Mouse (Mus musculus) embryonic facial prominence, embryonic 13.5 days (tissue): ENCODE results near the gene Ankra2. TPM values are rescaled to one million over a fixed set of nuclear protein-coding genes. Genes with fewer than 3 reads are reported as not detected.

Experiments used
- ATAC-seq: fragments of 200-750 bp; cut with Nextera tagmentation; 2 replicates; pipeline ENCODE4 v1.8.0; 2017; ENCODE audit warnings: low read depth; ENCODE audit not compliant: insufficient number of reproducible peaks, insufficient read depth, low FRiP score, low TSS enrichment
- H3K27ac ChIP-seq: fragments of 300-500 bp; sonication (generic); 2 replicates; pipeline ENCODE4 v1.5.1; 2015; ENCODE audit warnings: moderate library complexity, mild to moderate bottlenecking, inconsistent platforms
- H3K27me3 ChIP-seq: fragments of 300-500 bp; sonication (generic); 2 replicates; pipeline ENCODE4 v1.6.1; 2015; ENCODE audit warnings: mild to moderate bottlenecking, inconsistent platforms
- H3K36me3 ChIP-seq: fragments of 300-500 bp; sonication (generic); 2 replicates; pipeline ENCODE4 v1.6.1; 2015; ENCODE audit warnings: mild to moderate bottlenecking, inconsistent platforms
- H3K4me1 ChIP-seq: fragments of 300-500 bp; sonication (generic); 2 replicates; pipeline ENCODE4 v1.6.1; 2015; ENCODE audit warnings: inconsistent platforms
- H3K4me2 ChIP-seq: fragments of 300-500 bp; sonication (generic); 2 replicates; pipeline ENCODE4 v1.6.1; 2015; ENCODE audit warnings: moderate library complexity, mild to moderate bottlenecking, inconsistent platforms
- H3K4me3 ChIP-seq: fragments of 300-500 bp; sonication (generic); 2 replicates; pipeline ENCODE4 v1.5.1; 2015; ENCODE audit warnings: mild to moderate bottlenecking, inconsistent platforms
- H3K9ac ChIP-seq: fragments of 300-500 bp; sonication (generic); 2 replicates; pipeline ENCODE4 v1.6.1; 2015; ENCODE audit warnings: mild to moderate bottlenecking, inconsistent platforms
- H3K9me3 ChIP-seq: fragments of 300-500 bp; sonication (generic); 2 replicates; pipeline ENCODE4 v1.6.1; 2016; ENCODE audit warnings: inconsistent platforms
- WGBS: fragments of 180-500 bp; shearing (Covaris S2); methylation state at CpG from one replicate; pipeline ENCODE4 v1.1.7; 2015; ENCODE audit warnings: mixed read lengths; 5-methylcytosine and 5-hydroxymethylcytosine counted together
- polyA plus RNA-seq: library from polyadenylated mRNA; unstranded; fragments of >200 nt; fragmentation: Nextera tagmentation; extraction: Ambion mirVana; gene quantifications from 2 replicates; pipeline ENCODE4 v1.2.1, GENCODE M21; 2015

Gene Ankra2
- polyA plus RNA-seq, 1 experiment from 2014 or later = 24.9 TPM

DNA sequence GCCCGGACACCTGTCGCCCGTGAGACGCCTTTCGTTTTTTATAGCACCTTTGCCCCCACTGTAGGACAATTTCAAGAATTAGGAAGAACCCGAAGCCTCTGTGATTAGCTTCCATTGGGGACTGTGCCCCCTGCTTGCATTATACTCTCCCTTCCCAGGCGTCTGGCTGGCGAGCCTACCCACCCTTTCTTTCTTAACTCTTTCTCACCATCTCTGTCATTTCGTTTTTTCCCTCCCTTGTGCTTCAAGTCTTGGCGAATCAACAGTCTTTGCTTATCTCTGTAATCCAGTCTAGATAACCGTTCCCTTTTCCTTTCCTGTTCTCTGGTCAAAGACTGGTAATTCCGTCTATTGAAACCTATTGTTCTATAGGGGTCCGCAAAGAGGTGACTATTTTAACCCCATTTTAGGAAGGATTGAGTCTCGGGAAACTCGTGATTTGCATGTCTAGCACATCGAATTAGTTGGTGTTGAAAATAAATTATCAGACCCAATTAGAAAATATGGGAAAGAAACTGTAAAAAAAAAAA lies 649 bp downstream of the Ankra2 start:
- no peaks in the 10 kb centered on the region for H3K27me3 ChIP-seq
- peak overlapping the region; percentile 90 for H3K4me2 ChIP-seq
- peak overlapping the region; percentile 83 for H3K9ac ChIP-seq
- peak overlapping the region; percentile 90 for H3K27ac ChIP-seq
- no peaks in the 10 kb centered on the region for H3K9me3 ChIP-seq
- peak; percentile 50; the same call in 1 of the 2 replicates for ATAC-seq
- peaks cover 17% of the 10 kb centered on the region for H3K4me1 ChIP-seq
- peaks cover 29% of the 10 kb centered on the region for H3K36me3 ChIP-seq
- H3K4me3 ChIP-seq = peak overlapping the region; percentile 88
- WGBS = 1% methylated on average over 16 of the region's 16 CpGs

DNA sequence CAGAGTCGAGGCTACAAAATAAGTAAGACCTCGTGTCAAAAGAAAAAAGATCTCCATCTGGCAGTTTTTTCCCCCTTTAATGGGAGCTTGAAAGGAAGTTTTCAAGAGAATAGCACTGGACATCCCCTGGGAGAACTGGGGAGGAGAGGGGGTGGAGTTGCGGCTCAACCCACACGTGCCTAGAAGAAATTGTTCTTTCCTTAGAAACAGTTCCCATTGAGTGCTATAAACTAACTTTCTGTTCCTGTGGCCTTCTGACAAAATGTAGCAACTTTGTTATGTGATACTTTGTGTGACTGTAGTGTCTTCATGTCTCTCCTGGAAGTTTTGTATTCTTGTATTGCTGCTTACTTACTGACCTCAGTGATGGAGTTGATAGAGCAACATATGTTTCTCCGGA lies 1.2 kb downstream of the Ankra2 start:
- Histone ChIP-seq H3K4me3 (peak overlapping the region; percentile 88), H3K4me2 (peak overlapping the region; percentile 90), H3K9ac (peak overlapping the region; percentile 83), H3K27me3 (no peaks in the 10 kb centered on the region), H3K9me3 (no peaks in the 10 kb centered on the region), H3K27ac (no peak overlapping the region), H3K4me1 (peaks cover 17% of the 10 kb centered on the region), H3K36me3 (peaks cover 31% of the 10 kb centered on the region)
- no peak for ATAC-seq
- 41% methylated on average over 5 of the region's 5 CpGs for WGBS

DNA sequence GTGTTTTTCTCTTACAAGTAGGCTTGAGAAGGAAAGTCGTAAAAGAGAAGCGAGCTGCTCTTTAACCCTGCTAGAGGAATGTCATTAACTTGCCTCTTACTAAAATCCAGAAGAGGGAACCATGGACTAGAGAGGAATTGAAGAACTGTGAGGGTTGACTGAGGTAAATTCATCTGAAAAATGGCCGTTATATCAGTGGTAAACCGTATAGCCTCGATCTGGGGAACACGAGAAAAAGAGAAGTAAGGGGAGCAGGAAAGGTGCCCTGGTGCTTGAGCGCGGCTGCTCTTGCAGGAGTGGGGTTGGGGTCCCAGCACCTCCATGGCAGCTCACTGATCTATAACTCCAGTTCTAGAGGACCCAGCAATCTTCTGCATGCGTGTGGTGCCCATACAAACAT lies 11.1 kb downstream of the Ankra2 start:
- Histone ChIP-seq H3K4me2 (no peak overlapping the region), H3K27me3 (no peaks in the 10 kb centered on the region), H3K4me1 (no peaks in the 10 kb centered on the region), H3K9ac (no peak overlapping the region), H3K4me3 (no peak overlapping the region), H3K9me3 (no peaks in the 10 kb centered on the region), H3K27ac (no peak overlapping the region), H3K36me3 (peaks cover 53% of the 10 kb centered on the region)
- ATAC-seq = no peak
- 87% methylated on average over 9 of the region's 9 CpGs for WGBS

DNA sequence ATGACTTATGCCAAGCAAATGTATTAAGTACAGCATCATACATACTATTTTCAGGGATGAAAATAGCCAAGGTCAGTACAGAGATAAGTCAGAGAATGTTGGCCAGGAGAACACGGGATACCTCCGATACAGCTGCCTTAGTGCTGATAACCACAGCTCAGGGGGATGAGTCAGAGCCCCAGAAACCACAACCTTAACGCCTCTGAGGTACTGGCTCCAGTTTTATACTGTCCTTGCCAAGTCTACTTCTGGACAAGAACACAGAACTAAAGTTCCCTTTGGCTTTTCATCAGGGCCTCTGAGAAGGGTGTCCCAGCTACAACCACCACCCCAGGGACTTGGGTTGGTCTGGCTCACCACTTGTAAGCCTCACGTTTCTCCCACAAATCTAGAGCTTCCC lies 12.8 kb downstream of the Ankra2 start:
- H3K4me2 ChIP-seq = no peak overlapping the region
- no peak overlapping the region for H3K27ac ChIP-seq
- H3K4me3 ChIP-seq = no peak overlapping the region
- no peaks in the 10 kb centered on the region for H3K27me3 ChIP-seq
- H3K9ac ChIP-seq = no peak overlapping the region
- peaks cover 41% of the 10 kb centered on the region for H3K36me3 ChIP-seq
- WGBS = 85% methylated on average over 4 of the region's 4 CpGs
- H3K9me3 ChIP-seq = no peaks in the 10 kb centered on the region
- no peak for ATAC-seq
- no peaks in the 10 kb centered on the region for H3K4me1 ChIP-seq

DNA sequence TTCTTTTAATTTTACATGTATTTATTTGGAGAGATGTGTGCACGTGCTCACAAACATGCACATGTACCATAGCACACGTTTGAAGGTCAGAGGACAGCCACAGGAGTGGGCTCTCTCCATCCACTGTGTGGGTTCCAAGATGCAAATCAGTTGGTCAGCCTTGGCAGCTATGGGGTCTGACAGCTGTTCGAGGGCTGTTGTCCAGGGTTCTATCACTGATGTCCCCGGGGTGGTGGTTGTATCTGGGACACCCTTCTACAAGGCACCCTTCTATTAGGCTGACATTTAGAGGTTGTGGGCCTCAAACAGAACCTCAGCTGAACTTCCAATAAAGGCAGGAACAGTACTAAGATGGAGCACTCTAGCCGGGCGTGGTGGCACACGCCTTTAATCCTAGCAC lies 13.4 kb downstream of the Ankra2 start:
- WGBS = 88% methylated on average over 7 of the region's 7 CpGs
- Histone ChIP-seq H3K4me2 (no peak overlapping the region), H3K27me3 (no peaks in the 10 kb centered on the region), H3K4me3 (no peak overlapping the region), H3K36me3 (peaks cover 35% of the 10 kb centered on the region), H3K9ac (no peak overlapping the region), H3K27ac (no peak overlapping the region), H3K4me1 (no peaks in the 10 kb centered on the region), H3K9me3 (no peaks in the 10 kb centered on the region)
- ATAC-seq = no peak

DNA sequence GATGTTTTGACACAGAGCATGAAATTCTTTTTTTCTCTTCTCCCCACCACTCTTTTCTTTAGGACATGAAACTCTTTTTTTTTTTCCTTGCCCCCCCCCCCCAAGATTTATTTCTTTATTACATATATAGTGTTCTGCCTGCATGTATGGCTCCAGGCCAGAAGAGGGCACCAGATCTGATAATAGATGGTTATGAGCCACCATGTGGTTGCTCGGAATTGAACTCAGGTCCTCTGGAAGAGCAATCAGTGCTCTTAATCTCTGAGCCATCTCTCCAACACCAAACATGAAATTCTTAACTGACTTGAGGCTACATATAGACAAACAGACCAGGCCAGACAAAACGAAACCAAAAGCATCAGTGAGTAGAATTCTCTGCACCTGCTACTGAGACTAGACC lies 14.6 kb downstream of the Ankra2 start:
- Histone ChIP-seq H3K4me1 (no peaks in the 10 kb centered on the region), H3K27ac (no peak overlapping the region), H3K4me2 (no peak overlapping the region), H3K27me3 (no peaks in the 10 kb centered on the region), H3K36me3 (peaks cover 25% of the 10 kb centered on the region), H3K4me3 (no peak overlapping the region), H3K9ac (no peak overlapping the region), H3K9me3 (no peaks in the 10 kb centered on the region)
- WGBS = 84% methylated on average over 2 of the region's 2 CpGs
- no peak for ATAC-seq

DNA sequence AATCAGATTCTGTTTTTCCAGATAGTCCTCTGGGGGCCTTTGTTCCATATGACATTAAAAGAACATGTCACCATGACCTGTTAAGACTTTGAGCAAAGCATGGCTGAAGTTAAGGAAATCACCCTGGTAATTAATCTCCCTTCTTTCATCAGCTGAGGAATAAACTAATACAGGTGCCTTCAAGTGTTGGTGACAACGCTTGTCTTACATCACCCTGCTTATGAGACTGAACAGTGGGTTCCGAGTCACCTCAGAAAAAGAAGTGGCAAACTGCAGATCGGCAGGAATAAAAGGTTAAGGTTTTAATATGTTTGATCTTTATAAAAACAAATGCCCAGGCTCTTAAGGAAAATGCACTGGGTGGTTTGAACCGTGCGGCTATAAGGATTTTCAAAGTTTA lies 16.8 kb downstream of the Ankra2 start, which contains the start of gene Gm21976:
Gm21976 (plus strand) TSS at position 202 of the 400 bp plus-strand sequence.
- WGBS = 81% methylated on average over 5 of the region's 5 CpGs
- Histone ChIP-seq H3K36me3 (peaks cover 7% of the 10 kb centered on the region; the same call in 1 of the 2 replicates), H3K27ac (no peak within 1 kb of the TSS), H3K4me1 (no peaks in the 10 kb centered on the region), H3K4me3 (no peak within 1 kb of the TSS), H3K9ac (no peak within 1 kb of the TSS), H3K9me3 (no peaks in the 10 kb centered on the region), H3K4me2 (no peak within 1 kb of the TSS), H3K27me3 (no peaks in the 10 kb centered on the region)
- no peak for ATAC-seq

DNA sequence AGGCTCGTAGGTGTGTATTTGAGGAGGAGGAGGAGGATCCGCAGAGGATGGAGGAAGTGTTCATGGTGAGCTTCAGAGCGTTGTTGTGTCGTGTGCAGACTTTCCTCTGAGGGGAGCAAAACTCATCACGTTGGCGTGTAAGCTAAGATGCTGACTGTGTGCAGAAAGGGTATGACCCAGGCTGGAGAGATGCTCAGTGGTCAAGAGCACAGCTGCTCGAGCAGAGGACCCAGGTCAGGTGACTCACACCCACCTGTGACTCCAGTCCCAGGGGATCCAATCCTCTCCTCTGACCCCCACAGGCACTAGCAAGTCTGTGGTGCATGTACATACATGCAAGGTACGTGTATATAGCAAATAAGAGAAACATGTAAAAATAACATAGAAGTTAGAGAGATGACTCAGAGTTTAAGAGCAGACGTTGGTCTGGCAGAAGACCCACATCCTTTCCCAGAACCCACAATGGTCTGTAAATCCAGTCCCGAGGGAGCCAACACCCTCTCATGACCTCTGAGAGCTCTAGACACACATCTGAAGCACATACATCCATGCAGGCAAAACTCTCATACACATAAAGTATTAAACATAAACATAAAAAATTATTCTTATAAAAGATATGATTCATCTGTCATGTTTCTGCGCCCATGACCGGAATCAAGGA lies 18.2 kb downstream of the Ankra2 start:
- H3K27me3 ChIP-seq = no peaks in the 10 kb centered on the region
- H3K4me2 ChIP-seq = no peak overlapping the region
- no peak overlapping the region for H3K4me3 ChIP-seq
- H3K4me1 ChIP-seq = no peaks in the 10 kb centered on the region
- WGBS = 79% methylated on average over 12 of the region's 12 CpGs
- no peaks in the 10 kb centered on the region for H3K9me3 ChIP-seq
- no peak overlapping the region for H3K9ac ChIP-seq
- H3K36me3 ChIP-seq = no peaks in the 10 kb centered on the region
- ATAC-seq = no peak
- H3K27ac ChIP-seq = no peak overlapping the region

DNA sequence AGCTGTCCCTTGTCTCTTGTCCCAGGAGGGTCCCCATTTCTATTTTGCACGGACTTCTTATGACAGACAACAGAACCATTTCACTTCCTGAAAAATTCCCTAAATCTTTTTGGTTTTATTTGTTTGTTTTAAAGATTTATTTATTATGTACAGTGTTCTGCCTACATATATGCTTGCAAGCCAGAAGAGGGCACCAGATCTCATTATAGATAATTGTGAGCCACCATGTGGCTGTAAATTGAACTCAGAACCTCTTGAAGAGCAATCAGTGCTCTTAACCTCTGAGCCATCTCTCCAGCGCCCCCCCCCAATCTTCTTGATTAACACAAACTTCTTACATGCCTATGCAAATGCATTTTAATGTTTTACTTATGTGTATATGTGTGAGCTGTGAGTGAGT lies 27.8 kb downstream of the Ankra2 start:
- H3K27ac ChIP-seq = no peak overlapping the region

DNA sequence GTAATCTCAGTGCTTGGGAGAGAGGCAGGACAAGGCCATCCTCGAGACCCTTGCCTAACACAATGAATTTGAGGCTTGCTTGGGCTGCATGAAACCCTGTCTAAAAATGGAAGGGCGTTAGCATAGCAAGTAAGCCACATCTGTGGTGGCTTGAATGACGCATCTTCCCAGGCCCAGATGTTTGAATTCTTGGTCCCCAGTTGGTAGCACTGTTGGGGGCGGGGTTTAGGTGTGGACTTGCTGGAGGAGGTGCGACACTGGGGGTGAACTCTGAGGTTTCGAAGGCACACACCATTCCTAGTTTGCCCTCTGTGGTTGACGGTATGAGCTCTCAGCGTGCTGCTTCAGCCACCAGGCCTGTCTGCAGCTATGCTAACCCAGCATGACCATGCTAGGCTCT lies 28.8 kb downstream of the Ankra2 start:
- no peak overlapping the region for H3K4me2 ChIP-seq
- no peaks in the 10 kb centered on the region for H3K9me3 ChIP-seq
- no peak overlapping the region for H3K4me3 ChIP-seq
- 0 out of 2 replicates have a peak, but pooled peaks cover 3% of the 10 kb centered on the region for H3K4me1 ChIP-seq
- no peak for ATAC-seq
- H3K27me3 ChIP-seq = no peaks in the 10 kb centered on the region
- no peak overlapping the region for H3K27ac ChIP-seq
- no peaks in the 10 kb centered on the region for H3K36me3 ChIP-seq
- H3K9ac ChIP-seq = no peak overlapping the region
- 76% methylated on average over 8 of the region's 8 CpGs for whole genome bisulfite sequencing

More for the DNA sequence above, 27.8 kb downstream of the Ankra2 start:
- Histone ChIP-seq H3K4me3 (no peak overlapping the region), H3K9ac (no peak overlapping the region), H3K9me3 (no peaks in the 10 kb centered on the region), H3K27me3 (no peaks in the 10 kb centered on the region), H3K4me2 (no peak overlapping the region), H3K36me3 (no peaks in the 10 kb centered on the region), H3K4me1 (0 out of 2 replicates have a peak, but pooled peaks cover 3% of the 10 kb centered on the region)
- no peak for ATAC-seq
- 42% methylated on average over 2 of the region's 2 CpGs for WGBS

DNA sequence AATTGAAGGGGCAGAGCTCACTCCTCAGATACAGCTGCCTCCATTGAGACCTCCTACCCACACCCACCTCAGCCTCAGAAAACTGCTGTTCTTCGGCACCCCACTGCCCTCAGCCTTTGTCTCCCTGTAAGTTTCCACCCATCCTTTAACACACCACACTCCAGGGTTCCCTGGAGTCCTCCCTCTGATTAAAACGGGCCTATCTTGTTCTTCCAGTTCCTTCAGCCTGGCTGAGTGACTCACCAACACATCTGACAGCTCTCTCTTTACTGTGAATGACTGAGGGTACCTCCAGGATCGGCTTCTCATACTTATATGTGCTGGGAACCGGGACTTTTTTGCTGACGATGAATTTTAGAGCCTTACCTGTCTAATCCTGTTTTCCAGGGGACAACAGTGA lies 33.2 kb downstream of the Ankra2 start:
- peak overlapping the region; percentile 66; the same call in 1 of the 2 replicates for H3K27ac ChIP-seq
- ATAC-seq = no peak
- no peak overlapping the region for H3K9ac ChIP-seq
- no peaks in the 10 kb centered on the region for H3K36me3 ChIP-seq
- no peak overlapping the region for H3K4me3 ChIP-seq
- WGBS = 43% methylated on average over 5 of the region's 5 CpGs
- H3K4me1 ChIP-seq = 0 out of 2 replicates have a peak, but pooled peaks cover 3% of the 10 kb centered on the region
- no peaks in the 10 kb centered on the region for H3K9me3 ChIP-seq
- no peaks in the 10 kb centered on the region for H3K27me3 ChIP-seq
- H3K4me2 ChIP-seq = no peak overlapping the region

DNA sequence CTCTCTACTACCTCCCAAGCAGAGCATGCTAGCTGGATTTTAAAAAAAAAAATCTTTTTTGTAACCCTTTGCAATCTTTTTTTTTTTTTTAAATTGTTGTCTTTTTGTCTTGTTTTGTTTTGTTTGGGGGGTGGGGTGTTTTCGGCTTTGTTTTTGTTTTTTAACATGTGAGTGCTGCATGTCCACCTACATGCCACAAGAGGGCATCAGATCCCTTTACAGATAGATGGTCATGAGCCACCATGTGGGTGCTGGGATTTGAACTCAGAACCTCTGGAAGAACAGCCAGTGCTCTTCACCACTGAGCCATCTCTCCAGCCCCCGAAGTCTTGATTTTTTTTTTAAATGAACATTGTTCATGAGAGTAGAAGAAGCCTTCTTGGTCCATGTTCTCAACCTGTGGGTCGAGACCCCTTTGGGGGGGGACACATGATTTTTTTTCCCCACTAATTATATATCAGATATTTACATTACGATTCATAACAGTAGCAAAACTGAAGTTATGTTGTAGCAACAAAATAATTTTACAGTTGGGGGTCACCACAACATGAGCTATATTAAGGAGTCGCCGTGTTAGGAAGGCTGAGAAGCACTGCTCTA lies 35.1 kb downstream of the Ankra2 start:
- WGBS = 91% methylated on average over 6 of the region's 6 CpGs

More for the DNA sequence above, 35.1 kb downstream of the Ankra2 start:
- H3K27ac ChIP-seq = no peak overlapping the region
- no peaks in the 10 kb centered on the region for H3K27me3 ChIP-seq
- no peak overlapping the region for H3K9ac ChIP-seq
- no peaks in the 10 kb centered on the region for H3K4me1 ChIP-seq
- no peak for ATAC-seq
- H3K4me2 ChIP-seq = no peak overlapping the region
- no peak overlapping the region for H3K4me3 ChIP-seq
- H3K9me3 ChIP-seq = no peaks in the 10 kb centered on the region
- no peaks in the 10 kb centered on the region for H3K36me3 ChIP-seq
